Mouse (Mus musculus) ES-E14 (cell line): ENCODE results near the gene Cc2d1b. TPM values are rescaled to one million over a fixed set of nuclear protein-coding genes. Genes with fewer than 3 reads are reported as not detected.

Source experiments
- DNase-seq: peaks from one replicate; pipeline ENCODE4 v3.0.0-alpha.2; 2013; ENCODE audit warnings: low read depth, low spot score
- H3K27ac ChIP-seq: 2 replicates; pipeline ENCODE4 v1.5.1; 2012; ENCODE audit warnings: low read depth, mild to moderate bottlenecking, low read length, moderate library complexity, mixed read lengths; ENCODE audit not compliant: poor library complexity, insufficient read depth, severe bottlenecking
- H3K36me3 ChIP-seq: 2 replicates; pipeline ENCODE4 v1.6.1; 2012; ENCODE audit warnings: mild to moderate bottlenecking, low read length, moderate library complexity, mixed read lengths; ENCODE audit not compliant: control insufficient read depth, poor library complexity, insufficient read depth, severe bottlenecking
- H3K4me1 ChIP-seq, 2 experiments: fragments of 150-350 bp in 1 of 2; sonication (generic) in 1 of 2; 2 replicates each; pipeline ENCODE4 v1.6.1; 2012; ENCODE audit warnings: low read length in 2 of 2, mild to moderate bottlenecking in 1 of 2, mixed read lengths in 1 of 2; ENCODE audit not compliant: control insufficient read depth in 2 of 2, insufficient read depth in 2 of 2, poor library complexity in 1 of 2
- H3K4me3 ChIP-seq, 2 experiments: fragments of 150-350 bp in 1 of 2; sonication (generic) in 1 of 2; 2 replicates each; pipeline ENCODE4 v1.5.1; 2012; ENCODE audit warnings: low read length in 2 of 2, low read depth in 1 of 2, mild to moderate bottlenecking in 1 of 2, mixed read lengths in 1 of 2; ENCODE audit not compliant: insufficient read depth in 1 of 2, poor library complexity in 1 of 2, severe bottlenecking in 1 of 2
- H3K9ac ChIP-seq: 2 replicates; pipeline ENCODE4 v1.6.1; 2012; ENCODE audit warnings: low read depth, mild to moderate bottlenecking, low read length, mixed read lengths; ENCODE audit not compliant: poor library complexity, insufficient read depth, severe bottlenecking
- H3K9me3 ChIP-seq: fragments of 150-350 bp; sonication (generic); 2 replicates; pipeline ENCODE4 v1.6.1; 2012; ENCODE audit warnings: low read depth, mild to moderate bottlenecking, low read length; ENCODE audit not compliant: control insufficient read depth, insufficient read depth
- CHD2 ChIP-seq: IDR thresholded peaks from 2 replicates; pipeline ENCODE4 v1.6.1; 2014; ENCODE audit warnings: mild to moderate bottlenecking, low read depth, low read length, inconsistent platforms
- HCFC1 ChIP-seq: IDR thresholded peaks from 2 replicates; pipeline ENCODE4 v1.6.1; 2012; ENCODE audit warnings: low read length, inconsistent platforms, borderline replicate concordance; ENCODE audit not compliant: insufficient read depth
- MAFK ChIP-seq: IDR thresholded peaks from 2 replicates; pipeline ENCODE4 v1.6.1; 2014; ENCODE audit warnings: mild to moderate bottlenecking, low read depth, low read length, inconsistent platforms; ENCODE audit not compliant: insufficient read depth
- ZC3H11A ChIP-seq: IDR thresholded peaks from 2 replicates; pipeline ENCODE4 v1.6.1; 2012; ENCODE audit warnings: low read depth, mild to moderate bottlenecking, inconsistent platforms, low read length, borderline replicate concordance
- ZNF384 ChIP-seq: IDR thresholded peaks from 2 replicates; pipeline ENCODE4 v1.6.1; 2012; ENCODE audit warnings: low read depth, low read length, inconsistent platforms
- in situ Hi-C, 2 experiments: fragments of 600-800 bp; cut with MboI; formaldehyde crosslinking; loops; one replicate each; pipeline ENCODE4 v1.15.1; 2025; ENCODE audit warnings: low sequenced_read_pairs in 2 of 2, inconsistent platforms in 1 of 2; ENCODE audit not compliant: unreplicated experiment in 2 of 2
- total RNA-seq: library from RNA; depleted of rRNA; stranded (reverse); fragments of 300-350 nt; gene quantifications from 2 replicates; pipeline ENCODE4 v1.2.3, GENCODE M21; 2012

Cc2d1b gene
- total RNA-seq, 1 experiment: 77.1 TPM

- in situ Hi-C loops: no loop called here
Measured at GRCm38 (mm10) chr4:108627066-108627465, 7.3 kb downstream of the Cc2d1b start.

GRCm38 (mm10) chr4:108629363-108629880 is 9.7 kb downstream of the Cc2d1b start:
- TF ChIP-seq MAFK (no peak), ZC3H11A (no peak), CHD2 (no peak), HCFC1 (no peak), ZNF384 (no peak)
- no peak overlapping the region for H3K4me3 ChIP-seq
- H3K27ac ChIP-seq: no peak overlapping the region
- no peak overlapping the region for H3K9ac ChIP-seq
- DNase-seq: no peak
- peaks cover 2 to 7% of the 10 kb centered on the region in 2 experiments; a peak in 2 of 4 replicates for H3K4me1 ChIP-seq
- H3K36me3 ChIP-seq: peaks cover 76% of the 10 kb centered on the region
- H3K9me3 ChIP-seq: no peaks in the 10 kb centered on the region
- in situ Hi-C loops: no loop called here

More at GRCm38 (mm10) chr4:108627066-108627465, 7.3 kb downstream of the Cc2d1b start:
- Histone ChIP-seq H3K27ac (no peak overlapping the region), H3K9me3 (no peaks in the 10 kb centered on the region), H3K9ac (no peak overlapping the region), H3K4me3 (no peak overlapping the region), H3K36me3 (peaks cover 73% of the 10 kb centered on the region), H3K4me1 (no peaks in the 10 kb centered on the region)
- no peak for DNase-seq
- TF ChIP-seq ZC3H11A: no peak
- TF ChIP-seq CHD2: no peak
- TF ChIP-seq HCFC1: no peak
- no peak for TF ChIP-seq ZNF384
- no peak for TF ChIP-seq MAFK

- no peak for TF ChIP-seq ZC3H11A
- TF ChIP-seq HCFC1: no peak
- no peak for TF ChIP-seq ZNF384
- TF ChIP-seq CHD2: no peak
- no peak for TF ChIP-seq MAFK
- no peak overlapping the region for H3K4me3 ChIP-seq
- no peaks in the 10 kb centered on the region for H3K9me3 ChIP-seq
- no peak overlapping the region for H3K27ac ChIP-seq
- H3K4me1 ChIP-seq: peaks cover 3 to 12% of the 10 kb centered on the region in 2 experiments; a peak in 3 of 4 replicates
- no peak for DNase-seq
- in situ Hi-C loops: no loop called here
- H3K36me3 ChIP-seq: peaks cover 74% of the 10 kb centered on the region
- no peak overlapping the region for H3K9ac ChIP-seq
Measured at GRCm38 (mm10) chr4:108630096-108630495, 10.4 kb downstream of the Cc2d1b start.

- Histone ChIP-seq H3K4me3 (no peak overlapping the region), H3K36me3 (peaks cover 59% of the 10 kb centered on the region), H3K4me1 (peaks cover 3 to 12% of the 10 kb centered on the region in 2 experiments; a peak in 3 of 4 replicates), H3K9me3 (no peaks in the 10 kb centered on the region), H3K9ac (no peak overlapping the region), H3K27ac (no peak overlapping the region)
- no peak for DNase-seq
- TF ChIP-seq ZC3H11A (no peak), HCFC1 (no peak), MAFK (no peak), ZNF384 (no peak), CHD2 (no peak)
- in situ Hi-C loops: no loop called here
Measured at GRCm38 (mm10) chr4:108631616-108632015, 11.9 kb downstream of the Cc2d1b start.

GRCm38 (mm10) chr4:108633703-108634102 is 14.0 kb downstream of the Cc2d1b start:
- TF ChIP-seq MAFK (no peak), ZC3H11A (no peak), ZNF384 (no peak)
- no peak for DNase-seq
- Histone ChIP-seq H3K4me1 (peaks cover 3 to 12% of the 10 kb centered on the region in 2 experiments; a peak in 3 of 4 replicates), H3K9ac (no peak overlapping the region), H3K27ac (no peak overlapping the region), H3K4me3 (no peak overlapping the region), H3K9me3 (no peaks in the 10 kb centered on the region), H3K36me3 (peaks cover 40% of the 10 kb centered on the region)
- in situ Hi-C loops: no loop called here
